Mouse (Mus musculus) neural tube, embryonic 13.5 days (tissue): Measurements from ENCODE around the gene Samd10. TPM values are rescaled to one million over a fixed set of nuclear protein-coding genes. Genes with fewer than 3 reads are reported as not detected.

Experiments used
- ATAC-seq: fragments of 200-750 bp; cut with Nextera tagmentation; 2 replicates; pipeline ENCODE4 v1.8.0; 2017; ENCODE audit warnings: low read depth, mild to moderate bottlenecking, moderate TSS enrichment, moderate library complexity
- H3K27ac ChIP-seq: fragments of 300-500 bp; sonication (generic); replicated peaks from 2 replicates; pipeline ENCODE4 v1.5.1; 2015; ENCODE audit warnings: moderate library complexity, mild to moderate bottlenecking, inconsistent platforms
- H3K27me3 ChIP-seq: fragments of 300-500 bp; sonication (generic); 2 replicates; pipeline ENCODE4 v1.6.1; 2015; ENCODE audit warnings: mild to moderate bottlenecking, inconsistent platforms
- H3K36me3 ChIP-seq: fragments of 300-500 bp; sonication (generic); 2 replicates; pipeline ENCODE4 v1.6.1; 2015; ENCODE audit warnings: mild to moderate bottlenecking, inconsistent platforms
- H3K4me1 ChIP-seq: fragments of 300-500 bp; sonication (generic); replicated peaks from 2 replicates; pipeline ENCODE4 v1.6.1; 2015; ENCODE audit warnings: inconsistent platforms
- H3K4me2 ChIP-seq: fragments of 300-500 bp; sonication (generic); 2 replicates; pipeline ENCODE4 v1.6.1; 2015; ENCODE audit warnings: inconsistent platforms, mild to moderate bottlenecking, moderate library complexity
- H3K4me3 ChIP-seq: fragments of 300-500 bp; sonication (generic); 2 replicates; pipeline ENCODE4 v1.5.1; 2015; ENCODE audit warnings: mild to moderate bottlenecking, inconsistent platforms
- H3K9ac ChIP-seq: fragments of 300-500 bp; sonication (generic); 2 replicates; pipeline ENCODE4 v1.6.1; 2015; ENCODE audit warnings: moderate library complexity, mild to moderate bottlenecking, inconsistent platforms
- H3K9me3 ChIP-seq: fragments of 300-500 bp; sonication (generic); 2 replicates; pipeline ENCODE4 v1.6.1; 2016; ENCODE audit warnings: inconsistent platforms
- WGBS: fragments of 180-500 bp; shearing (Covaris S2); methylation state at CpG from one replicate; pipeline ENCODE4 v1.1.7; 2015; 5-methylcytosine and 5-hydroxymethylcytosine counted together
- polyA plus RNA-seq: library from polyadenylated mRNA; unstranded; fragments of >200 nt; fragmentation: Nextera tagmentation; extraction: Ambion mirVana; gene quantifications from 2 replicates; pipeline ENCODE4 v1.2.1, GENCODE M21; 2015

Samd10 gene
- 146 and 157 TPM in 2 replicates for polyA plus RNA-seq

GRCm38 (mm10) chr2:181598454-181599351 lies at the start of gene Samd10:
Samd10 (minus strand) TSS chr2:181599212.
- WGBS, result 2% methylated on average over 70 of the region's 71 CpGs
- H3K4me1 ChIP-seq, result peaks cover 47% of the 10 kb centered on the region

GRCm38 (mm10) chr2:181646626-181647472 lies 47.8 kb upstream of the Samd10 start:
- no peak overlapping the region for H3K4me2 ChIP-seq
- H3K4me1 ChIP-seq, result no peaks in the 10 kb centered on the region
- no peaks in the 10 kb centered on the region for H3K27me3 ChIP-seq
- H3K36me3 ChIP-seq, result peaks cover 95% of the 10 kb centered on the region
- H3K27ac ChIP-seq, result no peak overlapping the region
- no peak overlapping the region for H3K4me3 ChIP-seq
- H3K9ac ChIP-seq, result no peak overlapping the region
- ATAC-seq, result no peak
- 86% methylated on average over 6 of the region's 6 CpGs for WGBS
- H3K9me3 ChIP-seq, result no peaks in the 10 kb centered on the region

More at GRCm38 (mm10) chr2:181598454-181599351, at the start of gene Samd10:
- Histone ChIP-seq H3K27me3 (no peaks in the 10 kb centered on the region), H3K36me3 (0 out of 2 replicates have a peak, but pooled peaks cover 14% of the 10 kb centered on the region), H3K27ac (peak within 1 kb of the TSS; percentile 94), H3K9me3 (no peaks in the 10 kb centered on the region), H3K4me2 (peak within 1 kb of the TSS; percentile 82), H3K9ac (peak within 1 kb of the TSS; percentile 94), H3K4me3 (peak within 1 kb of the TSS; percentile 63)
- peak; percentile 49 for ATAC-seq

- Histone ChIP-seq H3K27ac (no peak overlapping the region), H3K4me2 (no peak overlapping the region), H3K4me3 (no peak overlapping the region), H3K9ac (no peak overlapping the region), H3K27me3 (no peaks in the 10 kb centered on the region), H3K36me3 (peaks cover 95% of the 10 kb centered on the region), H3K4me1 (no peaks in the 10 kb centered on the region), H3K9me3 (no peaks in the 10 kb centered on the region)
- 81% methylated on average over 3 of the region's 3 CpGs for WGBS
- no peak for ATAC-seq
Measured at GRCm38 (mm10) chr2:181645666-181646065, 46.7 kb upstream of the Samd10 start.

- no peak overlapping the region for H3K9ac ChIP-seq
- peaks cover 95% of the 10 kb centered on the region for H3K36me3 ChIP-seq
- no peaks in the 10 kb centered on the region for H3K9me3 ChIP-seq
- no peaks in the 10 kb centered on the region for H3K4me1 ChIP-seq
- H3K4me3 ChIP-seq, result no peak overlapping the region
- H3K27ac ChIP-seq, result no peak overlapping the region
- WGBS, result 95% methylated on average over 2 of the region's 2 CpGs
- no peaks in the 10 kb centered on the region for H3K27me3 ChIP-seq
- H3K4me2 ChIP-seq, result no peak overlapping the region
- ATAC-seq, result no peak
Measured at GRCm38 (mm10) chr2:181644361-181644760, 45.3 kb upstream of the Samd10 start.

- 84% methylated on average over 3 of the region's 3 CpGs for WGBS
Measured at GRCm38 (mm10) chr2:181635865-181636264, 36.9 kb upstream of the Samd10 start.

GRCm38 (mm10) chr2:181632624-181633023 lies 33.6 kb upstream of the Samd10 start:
- Histone ChIP-seq H3K4me3 (no peak overlapping the region), H3K9ac (no peak overlapping the region), H3K27me3 (no peaks in the 10 kb centered on the region), H3K9me3 (no peaks in the 10 kb centered on the region), H3K4me2 (no peak overlapping the region), H3K27ac (no peak overlapping the region), H3K36me3 (peaks cover 66% of the 10 kb centered on the region), H3K4me1 (no peaks in the 10 kb centered on the region)
- 97% methylated on average over 6 of the region's 6 CpGs for WGBS
- no peak for ATAC-seq

More at GRCm38 (mm10) chr2:181635865-181636264, 36.9 kb upstream of the Samd10 start:
- no peak overlapping the region for H3K27ac ChIP-seq
- H3K9me3 ChIP-seq, result no peaks in the 10 kb centered on the region
- H3K36me3 ChIP-seq, result peaks cover 86% of the 10 kb centered on the region
- H3K9ac ChIP-seq, result no peak overlapping the region
- no peak overlapping the region for H3K4me3 ChIP-seq
- H3K4me2 ChIP-seq, result no peak overlapping the region
- H3K4me1 ChIP-seq, result no peaks in the 10 kb centered on the region
- no peaks in the 10 kb centered on the region for H3K27me3 ChIP-seq
- ATAC-seq, result no peak

GRCm38 (mm10) chr2:181628471-181628870 lies 29.5 kb upstream of the Samd10 start:
- Histone ChIP-seq H3K4me1 (no peaks in the 10 kb centered on the region), H3K9me3 (no peaks in the 10 kb centered on the region), H3K4me3 (no peak overlapping the region), H3K9ac (no peak overlapping the region), H3K4me2 (no peak overlapping the region), H3K27me3 (no peaks in the 10 kb centered on the region), H3K36me3 (peaks cover 50% of the 10 kb centered on the region), H3K27ac (no peak overlapping the region)
- no peak for ATAC-seq

- H3K4me1 ChIP-seq, result no peaks in the 10 kb centered on the region
- no peak overlapping the region for H3K27ac ChIP-seq
- no peaks in the 10 kb centered on the region for H3K27me3 ChIP-seq
- H3K4me3 ChIP-seq, result no peak overlapping the region
- peaks cover 64% of the 10 kb centered on the region for H3K36me3 ChIP-seq
- no peak overlapping the region for H3K9ac ChIP-seq
- no peaks in the 10 kb centered on the region for H3K9me3 ChIP-seq
- ATAC-seq, result no peak
- no peak overlapping the region for H3K4me2 ChIP-seq
Measured at GRCm38 (mm10) chr2:181623401-181623800, 24.4 kb upstream of the Samd10 start.

GRCm38 (mm10) chr2:181618761-181619495 lies 19.9 kb upstream of the Samd10 start:
- H3K4me1 ChIP-seq, result no peaks in the 10 kb centered on the region
- no peaks in the 10 kb centered on the region for H3K27me3 ChIP-seq
- no peaks in the 10 kb centered on the region for H3K9me3 ChIP-seq
- H3K27ac ChIP-seq, result no peak overlapping the region
- peaks cover 74% of the 10 kb centered on the region for H3K36me3 ChIP-seq
- no peak overlapping the region for H3K4me3 ChIP-seq
- no peak overlapping the region for H3K4me2 ChIP-seq
- H3K9ac ChIP-seq, result no peak overlapping the region
- ATAC-seq, result no peak
- 87% methylated on average over 5 of the region's 5 CpGs for WGBS

GRCm38 (mm10) chr2:181602367-181602766 lies 3.4 kb upstream of the Samd10 start:
- peak overlapping the region; percentile 95 for H3K4me3 ChIP-seq
- no peaks in the 10 kb centered on the region for H3K27me3 ChIP-seq
- no peak overlapping the region for H3K27ac ChIP-seq
- no peaks in the 10 kb centered on the region for H3K9me3 ChIP-seq
- H3K9ac ChIP-seq, result peak overlapping the region; percentile 93; the same call in 1 of the 2 replicates
- H3K4me1 ChIP-seq, result peaks cover 45% of the 10 kb centered on the region
- no peaks in the 10 kb centered on the region for H3K36me3 ChIP-seq
- peak overlapping the region; percentile 82 for H3K4me2 ChIP-seq
- 78% methylated on average over 4 of the region's 4 CpGs for WGBS
- ATAC-seq, result no peak

GRCm38 (mm10) chr2:181601751-181602145 lies 2.7 kb upstream of the Samd10 start:
- ATAC-seq, result no peak
- Histone ChIP-seq H3K36me3 (no peaks in the 10 kb centered on the region), H3K4me2 (peak overlapping the region; percentile 82), H3K9me3 (no peaks in the 10 kb centered on the region), H3K4me1 (peaks cover 46% of the 10 kb centered on the region), H3K27ac (peak overlapping the region; percentile 86), H3K4me3 (peak overlapping the region; percentile 95), H3K9ac (peak overlapping the region; percentile 93), H3K27me3 (no peaks in the 10 kb centered on the region)
- 27% methylated on average over 10 of the region's 10 CpGs for WGBS
